Mouse (Mus musculus): Measurements from ENCODE around the gene Cpe.

- TF ChIP-seq GATA1 (IDR thresholded peaks at IDR 0.05; ENCODE audit: low read length) (no peak), TAL1 (IDR thresholded peaks at IDR 0.05; ENCODE audit: low read length) (no peak)
These were observed 40.6 kb downstream of the Cpe start for GRCm38 (mm10) chr8:64652285-64652684.

All from erythroblast, embryonic 14.5 days (primary cell).